7 mouse cellular contexts compared by ENCODE assay signal in genomic region chr11:32605131-32605860, GRCm38 (mm10). TPM values are rescaled to one million over a fixed set of nuclear protein-coding genes. Genes with fewer than 3 reads are reported as not detected.
DNase-seq lines count a peak whose midpoint lies in the region; ATAC-seq and TF ChIP-seq lines count a peak whose summit lies in the region.

No protein-coding gene starts in this region.

- peak; percentile 88 for ATAC-seq in Patski

- CTCF ChIA-PET in Patski (lab: Charles Lee): interaction anchor here (1.2 to 2.0 kb wide), 3 partner anchors 11 to 45 kb away, joined by 3 to 7 read pairs (median 4); no protein-coding TSS in a partner anchor

- POLR2A ChIA-PET in Patski (lab: Charles Lee): interaction anchor here (1.0 kb wide), 1 partner anchor 13 kb away, joined by 4 read pairs; no protein-coding TSS in a partner anchor

- in situ Hi-C loops in Patski (cut with MboI; ENCODE audit: low pct_unique_long_range_greater_than_20kb): no loop called here

- H3K27me3 ChIP-seq in Patski: no peaks in the 10 kb centered on the region

- DNase-seq in 3T3-L1 (ENCODE audit: low read depth, low spot score) (peak; percentile 91), Patski (ENCODE audit: low read depth, low spot score) (peak; percentile 77)
- DNase-seq in gastrocnemius, postnatal 14 days: peak; percentile 59
- peak; percentile 74 for DNase-seq in kidney, adult 18-20 months
- DNase-seq in lung, postnatal 36 days: peak; percentile 79
- DNase-seq in spleen, postnatal 36 days (ENCODE audit: low spot score in 2 of 2): no peak
- DNase-seq in layer of hippocampus, adult 11-12 months (ENCODE audit: low spot score): no peak

- intact Hi-C loops in gastrocnemius, postnatal 14 days (cut with DNase I; ENCODE audit: low total_unique reads): no loop called here

- TF ChIP-seq CTCF in Patski (IDR thresholded peaks at IDR 0.05): no peak

RNA-seq across cellular contexts. Expression of gene Fbxw11, which starts 37.2 kb away (rescaled TPM):
- 92.4 TPM for polyA plus RNA-seq in Patski (2021)
- total RNA-seq in gastrocnemius, postnatal 14 days (2021): 10 to 100 TPM; 53.3 to 53.6 TPM

Comparison
In these comparisons a context has a peak if more than half of its experiments do, and no peak if none do; other contexts are left out.
1. DNase-seq: peak in 3T3-L1 (single experiment), Patski (single experiment), gastrocnemius, postnatal 14 days (single experiment), kidney, adult 18-20 months (single experiment) and lung, postnatal 36 days (single experiment); none in spleen, postnatal 36 days (0 of 2) and layer of hippocampus, adult 11-12 months (single experiment).